Mouse (Mus musculus): ENCODE measurements around the gene Theg. TPM values are rescaled to one million over a fixed set of nuclear protein-coding genes. Genes with fewer than 3 reads are reported as not detected.

Gene Theg
- polyA plus RNA-seq, 1 experiment from 2014 or later, result not detected

DNA sequence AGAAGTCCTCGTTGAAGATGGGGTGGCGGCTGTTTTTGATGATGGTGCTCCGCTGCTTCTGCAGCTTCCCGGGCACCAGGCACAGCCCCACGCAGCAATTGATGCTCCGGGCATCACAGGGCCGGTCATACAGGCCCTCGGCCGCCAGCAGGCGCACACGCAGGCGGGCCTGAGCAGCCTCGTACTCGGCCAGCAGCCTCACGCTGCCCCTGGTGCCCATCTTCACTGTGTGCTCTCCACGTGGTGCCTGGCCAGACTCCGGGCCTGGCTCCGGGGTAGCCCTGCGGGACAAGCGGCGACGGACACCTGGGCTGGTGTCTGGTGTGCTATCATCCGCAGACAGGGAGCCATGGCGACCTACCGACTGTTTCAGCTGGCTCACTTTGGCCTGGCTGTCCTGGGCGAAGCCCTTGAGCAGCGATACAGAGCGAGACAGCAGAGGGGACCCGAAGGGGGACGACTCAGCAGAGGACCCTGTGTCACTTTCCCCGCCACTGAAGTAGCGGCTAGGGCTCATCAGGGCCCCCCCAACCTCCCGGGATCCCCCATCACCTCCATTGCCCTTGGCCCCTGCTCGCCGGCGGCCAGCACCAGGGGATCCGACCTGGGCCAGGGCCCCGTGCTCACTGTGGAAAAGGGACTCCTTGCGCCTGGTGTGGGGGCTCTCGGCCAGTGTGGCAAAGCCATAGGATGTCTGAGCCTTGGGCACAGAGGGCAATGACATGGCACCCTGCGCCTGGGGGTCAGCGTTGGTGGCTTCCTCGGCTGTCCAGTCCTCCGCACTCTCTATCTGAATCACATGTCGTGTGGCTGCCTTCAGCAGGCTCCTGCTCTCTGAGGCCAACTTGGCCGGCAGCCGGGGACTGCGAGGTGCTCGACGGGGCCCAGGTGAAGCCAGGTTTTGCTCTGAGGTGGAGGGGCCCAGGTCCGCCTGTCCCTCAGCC is 25.3 kb upstream of the Theg start:
- peaks cover 45% of the 10 kb centered on the region for H3K4me1 ChIP-seq
- H3K27me3 ChIP-seq (ENCODE audit: low read depth, poor library complexity, severe bottlenecking), result peaks cover 67% of the 10 kb centered on the region
- DNase-seq (ENCODE audit: low spot score), result peak; percentile 63
- H3K9me3 ChIP-seq (replicated peaks), result no peaks in the 10 kb centered on the region
- peak overlapping the region; percentile 73 for H3K4me3 ChIP-seq
- no peaks in the 10 kb centered on the region for H3K36me3 ChIP-seq
- WGBS, result 12% methylated on average over 51 of the region's 51 CpGs
- no peak overlapping the region for H3K27ac ChIP-seq

DNA sequence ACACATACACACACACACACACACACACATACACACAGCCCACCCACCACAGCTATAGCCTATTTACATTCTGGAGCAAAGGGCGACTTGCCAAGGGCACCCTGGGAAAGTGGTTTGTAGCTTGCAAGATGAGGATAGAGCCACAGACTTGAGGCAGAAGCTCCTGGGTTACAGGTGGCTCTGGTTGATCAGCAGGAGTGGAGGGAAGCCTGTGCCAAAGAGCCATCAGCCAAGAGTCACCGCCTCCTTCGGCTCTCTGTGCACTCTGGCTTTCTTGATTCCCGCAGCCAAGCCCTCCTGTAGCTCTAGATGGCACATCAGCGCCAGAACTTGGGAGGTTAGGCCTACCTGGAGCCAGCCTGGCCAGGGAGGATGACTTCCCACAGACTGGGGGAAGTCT is 24.2 kb upstream of the Theg start:
- DNase-seq (ENCODE audit: low spot score), result no peak
- H3K4me3 ChIP-seq, result peak overlapping the region; percentile 73; the same call in 1 of the 2 replicates
- no peaks in the 10 kb centered on the region for H3K36me3 ChIP-seq
- no peak overlapping the region for H3K27ac ChIP-seq
- no peaks in the 10 kb centered on the region for H3K9me3 ChIP-seq (replicated peaks)
- peaks cover 74% of the 10 kb centered on the region for H3K27me3 ChIP-seq (ENCODE audit: low read depth, poor library complexity, severe bottlenecking)
- H3K4me1 ChIP-seq, result peaks cover 45% of the 10 kb centered on the region
- 31% methylated on average over 5 of the region's 5 CpGs for WGBS

- Histone ChIP-seq H3K36me3 (no peaks in the 10 kb centered on the region), H3K4me1 (peaks cover 40% of the 10 kb centered on the region), H3K27ac (no peak overlapping the region), H3K9me3 (replicated peaks) (no peaks in the 10 kb centered on the region), H3K4me3 (no peak overlapping the region), H3K27me3 (ENCODE audit: low read depth, poor library complexity, severe bottlenecking) (peaks cover 69% of the 10 kb centered on the region)
- WGBS, result 87% methylated on average over 3 of the region's 3 CpGs
- no peak for DNase-seq (ENCODE audit: low spot score)
These were observed 22.1 kb upstream of the Theg start for GRCm38 (mm10) chr10:79609276-79609675.

GRCm38 (mm10) chr10:79607892-79608291 is 20.8 kb upstream of the Theg start:
- Histone ChIP-seq H3K9me3 (replicated peaks) (no peaks in the 10 kb centered on the region), H3K4me3 (no peak overlapping the region), H3K27me3 (ENCODE audit: low read depth, poor library complexity, severe bottlenecking) (peaks cover 55% of the 10 kb centered on the region), H3K4me1 (peaks cover 26% of the 10 kb centered on the region), H3K27ac (no peak overlapping the region), H3K36me3 (no peaks in the 10 kb centered on the region)
- no peak for DNase-seq (ENCODE audit: low spot score)
- WGBS, result 31% methylated on average over 2 of the region's 2 CpGs

DNA sequence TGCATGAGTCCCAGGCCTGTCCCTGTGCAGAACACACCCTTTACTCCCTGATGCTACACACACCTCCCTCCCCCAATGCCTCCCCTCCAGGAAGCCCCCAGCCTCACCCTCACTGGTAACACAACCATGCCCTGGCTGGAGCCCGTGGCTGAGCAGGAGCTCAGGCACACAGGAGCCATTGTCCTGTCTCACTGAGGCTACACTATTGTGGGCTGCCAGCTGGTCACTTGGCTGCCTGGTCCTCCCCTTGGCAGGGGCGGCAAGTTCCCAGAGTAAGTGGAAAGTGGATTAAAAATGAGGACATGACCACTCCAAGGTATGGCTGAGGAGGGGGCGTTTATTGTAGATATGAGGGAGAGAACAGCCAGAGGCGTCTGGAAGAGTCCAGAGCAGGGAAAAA is 19.4 kb upstream of the Theg start:
- 82% methylated on average over 4 of the region's 4 CpGs for WGBS
- H3K36me3 ChIP-seq, result no peaks in the 10 kb centered on the region

DNA sequence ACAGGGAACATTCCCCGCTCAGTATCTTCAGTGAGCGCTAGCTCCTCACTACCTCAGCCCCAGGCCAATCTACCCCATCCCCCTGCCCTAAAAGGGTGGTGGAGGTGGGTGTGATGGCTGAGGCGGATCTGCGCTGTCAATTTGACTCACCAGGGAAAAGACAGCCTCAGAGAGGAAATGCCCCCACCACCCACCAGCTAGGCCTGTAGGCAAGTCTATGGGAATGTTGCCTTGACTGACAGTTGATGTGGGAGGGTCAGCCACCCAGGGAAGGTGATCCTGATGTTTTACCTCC is 10.8 kb upstream of the Theg start:
- no peak for DNase-seq (ENCODE audit: low spot score)

More for the DNA sequence above, 19.4 kb upstream of the Theg start:
- no peak for DNase-seq (ENCODE audit: low spot score)
- Histone ChIP-seq H3K27ac (no peak overlapping the region), H3K4me3 (no peak overlapping the region), H3K9me3 (replicated peaks) (no peaks in the 10 kb centered on the region), H3K27me3 (ENCODE audit: low read depth, poor library complexity, severe bottlenecking) (peaks cover 41% of the 10 kb centered on the region), H3K4me1 (peaks cover 12% of the 10 kb centered on the region)

DNA sequence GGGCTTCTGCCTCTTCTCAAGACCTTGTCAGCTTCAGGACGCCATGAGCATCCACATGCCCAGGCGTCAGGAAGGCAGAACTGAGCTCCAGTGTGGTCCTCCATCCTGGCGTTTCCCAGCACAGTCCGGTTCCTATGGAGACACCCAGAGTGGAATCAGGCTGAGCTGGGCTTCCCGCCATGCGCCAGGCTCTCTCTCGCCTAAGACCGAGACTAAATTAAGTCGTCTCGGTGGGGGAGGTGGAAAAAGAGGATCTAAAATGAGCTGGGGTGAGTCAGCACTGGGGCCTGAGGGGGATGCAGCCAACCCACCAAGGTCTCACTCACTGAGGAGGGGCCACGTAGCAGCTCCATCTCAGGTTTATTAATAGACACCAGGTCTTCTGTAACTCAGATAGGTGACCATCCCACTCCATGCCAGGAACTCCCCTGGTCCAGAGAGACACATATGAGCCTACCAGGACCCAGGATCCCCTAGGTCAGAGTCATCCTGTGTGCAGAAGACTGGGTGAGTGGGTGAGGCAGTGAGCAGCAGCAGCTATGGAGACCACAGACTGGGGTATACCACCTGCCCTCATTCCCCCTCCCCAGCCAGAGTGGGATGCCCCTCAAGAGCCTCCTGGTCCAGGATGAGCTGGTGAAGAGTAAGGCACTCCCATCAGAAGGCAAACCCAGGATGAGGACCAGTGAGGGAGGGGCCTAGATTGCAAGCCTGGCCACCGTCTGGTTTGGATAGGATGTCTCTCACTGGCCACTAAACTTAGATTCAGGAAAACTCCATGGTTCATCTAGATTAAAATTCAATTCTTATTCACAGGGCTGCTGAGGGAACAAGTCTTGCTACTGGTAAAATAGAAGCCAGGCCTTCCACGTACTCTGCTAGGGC is 10.2 kb upstream of the Theg start:
- H3K4me3 ChIP-seq, result no peak overlapping the region
- H3K36me3 ChIP-seq, result no peaks in the 10 kb centered on the region
- peaks cover 38% of the 10 kb centered on the region for H3K27me3 ChIP-seq (ENCODE audit: low read depth, poor library complexity, severe bottlenecking)
- H3K4me1 ChIP-seq, result no peaks in the 10 kb centered on the region
- 48% methylated on average over 13 of the region's 13 CpGs for WGBS
- H3K9me3 ChIP-seq (replicated peaks), result no peaks in the 10 kb centered on the region
- H3K27ac ChIP-seq, result no peak overlapping the region
- DNase-seq (ENCODE audit: low spot score), result no peak

More for the DNA sequence above, 10.8 kb upstream of the Theg start:
- peaks cover 38% of the 10 kb centered on the region for H3K27me3 ChIP-seq (ENCODE audit: low read depth, poor library complexity, severe bottlenecking)
- H3K36me3 ChIP-seq, result no peaks in the 10 kb centered on the region
- H3K27ac ChIP-seq, result no peak overlapping the region
- 72% methylated on average over 4 of the region's 4 CpGs for WGBS
- H3K9me3 ChIP-seq (replicated peaks), result no peaks in the 10 kb centered on the region
- H3K4me3 ChIP-seq, result no peak overlapping the region
- no peaks in the 10 kb centered on the region for H3K4me1 ChIP-seq

GRCm38 (mm10) chr10:79595590-79595929 is 8.4 kb upstream of the Theg start:
- Histone ChIP-seq H3K27me3 (ENCODE audit: low read depth, poor library complexity, severe bottlenecking) (peaks cover 38% of the 10 kb centered on the region), H3K9me3 (replicated peaks) (no peaks in the 10 kb centered on the region), H3K36me3 (no peaks in the 10 kb centered on the region), H3K27ac (no peak overlapping the region), H3K4me3 (no peak overlapping the region), H3K4me1 (no peaks in the 10 kb centered on the region)
- no peak for DNase-seq (ENCODE audit: low spot score)
- WGBS, result 61% methylated on average over 8 of the region's 8 CpGs

DNA sequence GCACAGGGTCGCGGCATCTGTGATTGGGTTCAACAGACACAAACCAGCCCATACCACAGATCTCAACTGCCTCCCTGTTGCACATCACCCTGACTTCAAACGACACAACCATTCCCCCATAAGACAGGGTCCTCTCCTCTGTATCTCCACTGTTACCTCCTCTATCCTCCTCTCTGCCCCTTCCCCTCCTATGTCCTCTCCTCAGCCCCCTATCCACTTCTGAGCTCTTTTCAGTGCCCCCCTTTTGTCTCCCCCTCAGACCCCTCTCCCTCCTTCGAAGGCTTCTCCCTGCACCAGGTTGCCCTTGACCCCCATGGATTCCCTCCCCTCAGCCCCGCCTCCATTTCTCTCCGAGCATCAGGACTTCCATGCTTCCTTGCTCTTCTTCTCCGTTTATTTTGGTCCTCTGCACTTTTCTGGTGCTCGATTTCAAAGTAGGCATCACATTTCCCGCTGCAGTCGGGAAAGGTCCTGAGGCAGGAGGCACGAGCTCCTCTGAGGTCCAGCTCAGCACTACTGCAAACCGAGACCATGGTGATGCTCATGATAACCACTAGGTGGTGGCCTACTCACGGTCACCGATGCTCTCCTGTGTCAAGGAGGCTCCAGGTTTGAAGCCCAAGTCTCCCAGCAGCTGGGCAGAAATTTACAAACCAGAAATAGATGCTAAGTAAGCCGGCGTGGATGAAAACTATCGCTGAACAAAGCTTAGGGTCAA is 7.9 kb upstream of the Theg start:
- Histone ChIP-seq H3K4me3 (no peak overlapping the region), H3K27me3 (ENCODE audit: low read depth, poor library complexity, severe bottlenecking) (peaks cover 38% of the 10 kb centered on the region), H3K36me3 (no peaks in the 10 kb centered on the region), H3K27ac (no peak overlapping the region), H3K9me3 (replicated peaks) (no peaks in the 10 kb centered on the region), H3K4me1 (no peaks in the 10 kb centered on the region)
- peak; percentile 68 for DNase-seq (ENCODE audit: low spot score)
- WGBS, result 20% methylated on average over 17 of the region's 17 CpGs

DNA sequence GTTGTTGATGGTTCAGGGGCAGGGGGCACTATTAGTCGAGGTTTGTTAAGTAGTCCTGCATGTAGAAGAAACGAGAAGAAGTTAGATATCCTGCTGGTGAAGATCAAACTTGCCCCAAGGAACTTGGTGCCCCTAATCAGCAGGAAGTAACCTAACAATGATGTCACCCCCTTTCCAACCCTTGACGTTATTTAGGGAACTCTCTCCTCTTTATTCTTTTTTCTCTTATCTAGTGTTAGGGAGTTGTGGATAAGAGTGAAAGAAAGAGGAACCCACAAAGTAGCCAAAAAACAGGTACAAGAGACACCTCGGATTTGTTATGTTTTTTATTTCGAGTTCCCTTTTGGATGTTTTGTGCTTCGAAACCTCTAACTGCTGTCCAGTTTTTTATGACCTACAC is 7.0 kb upstream of the Theg start:
- no peaks in the 10 kb centered on the region for H3K4me1 ChIP-seq
- WGBS, result 64% methylated on average over 6 of the region's 6 CpGs
- H3K27ac ChIP-seq, result no peak overlapping the region
- no peak for DNase-seq (ENCODE audit: low spot score)
- H3K27me3 ChIP-seq (ENCODE audit: low read depth, poor library complexity, severe bottlenecking), result peaks cover 38% of the 10 kb centered on the region
- no peaks in the 10 kb centered on the region for H3K36me3 ChIP-seq
- no peaks in the 10 kb centered on the region for H3K9me3 ChIP-seq (replicated peaks)
- no peak overlapping the region for H3K4me3 ChIP-seq

DNA sequence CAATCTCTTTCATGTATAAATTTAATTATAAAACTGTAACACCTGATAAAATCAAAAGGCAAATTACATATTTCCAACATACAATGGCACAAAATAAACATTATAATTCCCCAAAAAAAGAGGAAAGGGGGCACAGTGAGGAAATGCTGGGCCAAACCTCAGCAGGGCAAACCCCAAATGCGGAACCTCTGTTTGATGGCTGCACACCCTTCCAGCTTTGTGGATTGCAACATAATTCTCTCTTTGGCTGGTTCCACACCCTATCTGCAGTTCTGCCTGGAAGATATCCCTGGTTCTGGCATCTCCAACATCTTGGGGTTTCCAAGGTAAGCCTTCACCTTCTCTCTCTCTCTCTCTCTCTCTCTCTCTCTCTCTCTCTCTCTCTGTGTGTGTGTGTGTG is 3.6 kb upstream of the Theg start:
- H3K4me1 ChIP-seq, result no peaks in the 10 kb centered on the region
- no peak overlapping the region for H3K4me3 ChIP-seq
- no peak for DNase-seq (ENCODE audit: low spot score)
- 95% methylated on average over 1 of the region's 1 CpGs for WGBS
- peaks cover 20% of the 10 kb centered on the region for H3K27me3 ChIP-seq (ENCODE audit: low read depth, poor library complexity, severe bottlenecking)
- no peaks in the 10 kb centered on the region for H3K9me3 ChIP-seq (replicated peaks)
- no peak overlapping the region for H3K27ac ChIP-seq
- H3K36me3 ChIP-seq, result no peaks in the 10 kb centered on the region

GRCm38 (mm10) chr10:79587752-79588126 is 608 bp upstream of the Theg start:
- DNase-seq (ENCODE audit: low spot score), result no peak
- H3K36me3 ChIP-seq, result no peaks in the 10 kb centered on the region
- no peak overlapping the region for H3K27ac ChIP-seq
- no peaks in the 10 kb centered on the region for H3K9me3 ChIP-seq (replicated peaks)
- H3K4me1 ChIP-seq, result no peaks in the 10 kb centered on the region
- 71% methylated on average over 4 of the region's 4 CpGs for WGBS
- H3K4me3 ChIP-seq, result no peak overlapping the region
- no peaks in the 10 kb centered on the region for H3K27me3 ChIP-seq (ENCODE audit: low read depth, poor library complexity, severe bottlenecking)

DNA sequence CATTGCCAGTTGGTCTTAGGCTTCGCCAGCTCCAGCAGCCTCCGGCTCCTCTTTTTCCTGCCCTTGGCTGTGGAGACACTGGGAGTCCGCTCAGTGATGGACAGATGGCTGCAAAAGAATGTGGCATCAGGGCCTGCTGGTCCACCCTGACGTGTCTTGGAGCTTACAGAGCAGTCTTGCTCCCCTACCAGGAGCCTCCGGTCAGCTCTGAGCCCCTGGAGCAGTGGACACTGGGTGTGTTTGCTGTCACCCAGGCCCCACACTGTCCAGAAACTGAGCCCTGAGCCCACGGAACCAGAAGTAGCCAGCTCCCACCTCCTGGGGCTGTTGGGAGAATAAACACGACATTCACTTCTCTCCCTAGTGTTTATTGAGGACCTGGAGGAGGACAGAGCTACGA is 888 bp downstream of the Theg start:
- Histone ChIP-seq H3K4me1 (no peaks in the 10 kb centered on the region), H3K9me3 (replicated peaks) (no peaks in the 10 kb centered on the region), H3K4me3 (no peak overlapping the region), H3K27ac (no peak overlapping the region), H3K36me3 (no peaks in the 10 kb centered on the region), H3K27me3 (ENCODE audit: low read depth, poor library complexity, severe bottlenecking) (no peaks in the 10 kb centered on the region)
- DNase-seq (ENCODE audit: low spot score), result peak; percentile 20
- 76% methylated on average over 8 of the region's 8 CpGs for WGBS
